Mouse (Mus musculus) forebrain, embryonic 15.5 days (tissue): ENCODE measurements around the gene Afmid. TPM values are rescaled to one million over a fixed set of nuclear protein-coding genes. Genes with fewer than 3 reads are reported as not detected.
A peak's percentile ranks its signal among the peaks of the same experiment; 100 is the strongest.

Experiments
- ATAC-seq: fragments of 200-750 bp; cut with Nextera tagmentation; replicated peaks from 2 replicates; pipeline ENCODE4 v1.8.0; 2017; ENCODE audit warnings: mild to moderate bottlenecking, moderate TSS enrichment, moderate library complexity
- H3K27ac ChIP-seq: fragments of 300-500 bp; sonication (generic); replicated peaks from 2 replicates; pipeline ENCODE4 v1.5.1; 2015; ENCODE audit warnings: mild to moderate bottlenecking, inconsistent platforms
- H3K27me3 ChIP-seq: fragments of 300-500 bp; sonication (generic); 2 replicates; pipeline ENCODE4 v1.6.1; 2015; ENCODE audit warnings: inconsistent platforms
- H3K36me3 ChIP-seq: fragments of 300-500 bp; sonication (generic); 2 replicates; pipeline ENCODE4 v1.6.1; 2015; ENCODE audit warnings: mild to moderate bottlenecking, inconsistent platforms
- H3K4me1 ChIP-seq: fragments of 300-500 bp; sonication (generic); 2 replicates; pipeline ENCODE4 v1.6.1; 2015; ENCODE audit warnings: inconsistent platforms
- H3K4me2 ChIP-seq: fragments of 300-500 bp; sonication (generic); replicated peaks from 2 replicates; pipeline ENCODE4 v1.6.1; 2015; ENCODE audit warnings: mild to moderate bottlenecking, inconsistent platforms
- H3K4me3 ChIP-seq: fragments of 300-500 bp; sonication (generic); 2 replicates; pipeline ENCODE4 v1.5.1; 2015; ENCODE audit warnings: mild to moderate bottlenecking, inconsistent platforms
- H3K9ac ChIP-seq: fragments of 300-500 bp; sonication (generic); replicated peaks from 2 replicates; pipeline ENCODE4 v1.6.1; 2015; ENCODE audit warnings: mild to moderate bottlenecking, inconsistent platforms
- H3K9me3 ChIP-seq: fragments of 300-500 bp; sonication (generic); 2 replicates; pipeline ENCODE4 v1.6.1; 2016; ENCODE audit warnings: inconsistent platforms
- WGBS: fragments of 180-500 bp; shearing (Covaris S2); methylation state at CpG from one replicate; pipeline ENCODE4 v1.1.7; 2015; ENCODE audit warnings: mixed read lengths; 5-methylcytosine and 5-hydroxymethylcytosine counted together
- polyA plus RNA-seq: library from polyadenylated mRNA; unstranded; fragments of >200 nt; fragmentation: Nextera tagmentation; extraction: Ambion mirVana; gene quantifications from 2 replicates; pipeline ENCODE4 v1.2.1, GENCODE M21; 2015

The Afmid gene
- polyA plus RNA-seq, 1 experiment from 2014 or later: 5.3 TPM

DNA sequence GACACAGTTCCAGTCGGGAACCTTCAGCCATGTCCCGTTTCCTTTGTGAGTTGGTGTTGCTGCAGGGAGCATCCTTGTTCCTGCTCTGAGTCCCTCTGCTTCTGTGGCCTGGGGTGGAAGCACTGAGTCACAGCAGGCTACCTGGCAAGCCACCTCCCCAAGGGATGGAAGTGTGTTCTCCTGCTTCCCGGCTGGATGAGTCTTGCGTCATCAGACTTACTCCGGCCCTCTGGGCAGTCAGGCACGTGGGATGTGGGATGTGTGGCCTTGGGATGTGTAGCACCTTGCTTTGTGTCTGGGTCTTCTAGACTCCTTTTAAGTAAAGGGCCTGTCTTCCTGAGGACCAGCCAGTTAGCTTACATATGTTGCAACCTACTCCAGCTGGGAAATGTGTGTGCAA is 54.0 kb downstream of the Afmid start:
- H3K27me3 ChIP-seq: 0 out of 2 replicates have a peak, but pooled peaks cover 3% of the 10 kb centered on the region
- no peaks in the 10 kb centered on the region for H3K9me3 ChIP-seq
- WGBS: 76% methylated on average over 6 of the region's 6 CpGs
- ATAC-seq: no peak
- peaks cover 21% of the 10 kb centered on the region for H3K4me1 ChIP-seq
- H3K4me3 ChIP-seq: no peak overlapping the region
- H3K9ac ChIP-seq: no peak overlapping the region
- no peaks in the 10 kb centered on the region for H3K36me3 ChIP-seq
- no peak overlapping the region for H3K4me2 ChIP-seq
- H3K27ac ChIP-seq: no peak overlapping the region

GRCm38 (mm10) chr11:117880336-117880976 is 54.7 kb downstream of the Afmid start:
- 89% methylated on average over 9 of the region's 9 CpGs for WGBS
- H3K4me2 ChIP-seq: no peak overlapping the region
- ATAC-seq: no peak
- H3K27ac ChIP-seq: no peak overlapping the region
- 0 out of 2 replicates have a peak, but pooled peaks cover 3% of the 10 kb centered on the region for H3K27me3 ChIP-seq
- no peaks in the 10 kb centered on the region for H3K9me3 ChIP-seq
- no peak overlapping the region for H3K9ac ChIP-seq
- H3K4me1 ChIP-seq: peaks cover 21% of the 10 kb centered on the region
- H3K36me3 ChIP-seq: no peaks in the 10 kb centered on the region
- H3K4me3 ChIP-seq: no peak overlapping the region

DNA sequence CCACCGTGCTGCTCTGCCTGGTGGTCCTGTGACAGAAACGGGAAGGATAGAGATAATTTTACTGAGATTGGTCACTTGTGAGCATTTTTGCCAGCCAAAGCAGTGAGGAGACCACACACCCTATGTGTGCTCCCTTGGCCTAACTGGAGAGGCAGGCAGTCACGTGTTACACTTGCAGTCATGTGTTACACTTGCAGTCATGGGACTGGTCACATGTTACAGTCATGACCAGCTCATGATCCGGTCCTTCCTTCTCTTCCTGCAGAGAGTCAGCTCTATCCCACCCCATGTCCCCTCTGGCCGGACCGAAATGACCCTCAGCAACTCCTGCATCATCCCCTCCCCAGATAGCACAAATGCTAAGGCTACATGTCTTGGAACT is 55.2 kb downstream of the Afmid start:
- Histone ChIP-seq H3K9me3 (no peaks in the 10 kb centered on the region), H3K27me3 (peaks cover 6% of the 10 kb centered on the region; the same call in 1 of the 2 replicates), H3K36me3 (no peaks in the 10 kb centered on the region), H3K4me1 (peaks cover 21% of the 10 kb centered on the region), H3K4me2 (no peak overlapping the region), H3K9ac (no peak overlapping the region), H3K27ac (no peak overlapping the region), H3K4me3 (no peak overlapping the region)
- WGBS: 83% methylated on average over 6 of the region's 6 CpGs
- ATAC-seq: no peak

DNA sequence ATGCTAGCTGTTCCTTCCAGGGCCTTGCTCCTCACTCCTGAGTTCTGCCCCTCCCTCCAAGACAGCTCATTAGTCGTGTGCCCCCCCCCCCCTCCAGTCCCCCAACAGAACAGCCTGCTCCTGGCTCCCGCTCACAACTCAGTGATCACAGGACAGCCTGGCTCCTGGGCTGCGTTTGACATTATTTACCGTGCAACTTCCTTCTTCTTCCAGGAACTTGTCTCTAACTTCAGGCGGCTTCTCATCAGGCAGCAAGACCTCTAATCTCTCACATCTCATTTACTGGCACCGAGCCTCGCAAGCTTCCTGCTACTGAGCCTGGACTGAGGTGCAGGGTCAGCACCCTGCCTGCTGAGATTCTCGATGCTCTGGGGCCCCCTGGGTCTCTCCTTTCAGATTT is 56.1 kb downstream of the Afmid start:
- H3K9me3 ChIP-seq: no peaks in the 10 kb centered on the region
- H3K27ac ChIP-seq: no peak overlapping the region
- no peaks in the 10 kb centered on the region for H3K36me3 ChIP-seq
- no peak overlapping the region for H3K4me2 ChIP-seq
- H3K4me1 ChIP-seq: peaks cover 21% of the 10 kb centered on the region
- H3K9ac ChIP-seq: no peak overlapping the region
- H3K4me3 ChIP-seq: no peak overlapping the region
- 12% methylated on average over 8 of the region's 8 CpGs for WGBS
- H3K27me3 ChIP-seq: peaks cover 8% of the 10 kb centered on the region; the same call in 1 of the 2 replicates
- no peak for ATAC-seq

DNA sequence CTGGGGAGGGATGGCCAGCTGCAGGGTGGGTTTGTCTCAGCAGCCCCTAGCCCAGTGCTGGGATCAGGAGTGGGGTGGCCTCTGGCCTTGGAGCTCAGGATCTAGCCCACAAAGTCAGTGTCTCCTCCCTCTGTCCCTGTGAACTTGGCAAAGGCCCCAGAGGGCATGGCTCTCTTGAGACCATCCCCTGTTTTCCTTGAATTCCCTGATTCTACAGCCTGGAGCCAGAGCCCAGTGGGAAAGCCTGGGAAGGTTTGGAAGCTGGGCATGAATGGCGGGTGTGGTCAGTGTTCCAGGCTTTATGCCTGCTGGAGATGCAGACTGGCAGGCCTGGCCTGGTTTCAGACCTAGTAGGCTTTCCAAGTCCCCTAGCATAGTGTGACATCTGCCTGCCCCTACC is 56.5 kb downstream of the Afmid start:
- Histone ChIP-seq H3K27me3 (peaks cover 8% of the 10 kb centered on the region; the same call in 1 of the 2 replicates), H3K4me3 (no peak overlapping the region), H3K36me3 (no peaks in the 10 kb centered on the region), H3K27ac (no peak overlapping the region), H3K4me1 (peaks cover 21% of the 10 kb centered on the region), H3K9ac (no peak overlapping the region), H3K4me2 (no peak overlapping the region), H3K9me3 (no peaks in the 10 kb centered on the region)
- 76% methylated on average over 1 of the region's 1 CpGs for WGBS
- no peak for ATAC-seq

GRCm38 (mm10) chr11:117886000-117886399 is 60.3 kb downstream of the Afmid start:
- 70% methylated on average over 5 of the region's 5 CpGs for WGBS
- H3K27ac ChIP-seq: no peak overlapping the region
- H3K4me2 ChIP-seq: no peak overlapping the region
- no peaks in the 10 kb centered on the region for H3K9me3 ChIP-seq
- peaks cover 34% of the 10 kb centered on the region for H3K4me1 ChIP-seq
- ATAC-seq: no peak
- H3K4me3 ChIP-seq: no peak overlapping the region
- no peak overlapping the region for H3K9ac ChIP-seq
- H3K27me3 ChIP-seq: peaks cover 34% of the 10 kb centered on the region; the same call in 1 of the 2 replicates
- H3K36me3 ChIP-seq: no peaks in the 10 kb centered on the region

- H3K9ac ChIP-seq: no peak overlapping the region
- no peaks in the 10 kb centered on the region for H3K36me3 ChIP-seq
- WGBS: 13% methylated on average over 20 of the region's 20 CpGs
- H3K27ac ChIP-seq: no peak overlapping the region
- H3K27me3 ChIP-seq: peaks cover 50% of the 10 kb centered on the region; the same call in 1 of the 2 replicates
- H3K4me2 ChIP-seq: 0 out of 2 replicates have a peak overlapping the region, but pooled peaks have one; percentile 40
- ATAC-seq: no peak
- H3K9me3 ChIP-seq: no peaks in the 10 kb centered on the region
- no peak overlapping the region for H3K4me3 ChIP-seq
- peaks cover 30% of the 10 kb centered on the region for H3K4me1 ChIP-seq
Measured at GRCm38 (mm10) chr11:117888168-117888852, 62.6 kb downstream of the Afmid start.

DNA sequence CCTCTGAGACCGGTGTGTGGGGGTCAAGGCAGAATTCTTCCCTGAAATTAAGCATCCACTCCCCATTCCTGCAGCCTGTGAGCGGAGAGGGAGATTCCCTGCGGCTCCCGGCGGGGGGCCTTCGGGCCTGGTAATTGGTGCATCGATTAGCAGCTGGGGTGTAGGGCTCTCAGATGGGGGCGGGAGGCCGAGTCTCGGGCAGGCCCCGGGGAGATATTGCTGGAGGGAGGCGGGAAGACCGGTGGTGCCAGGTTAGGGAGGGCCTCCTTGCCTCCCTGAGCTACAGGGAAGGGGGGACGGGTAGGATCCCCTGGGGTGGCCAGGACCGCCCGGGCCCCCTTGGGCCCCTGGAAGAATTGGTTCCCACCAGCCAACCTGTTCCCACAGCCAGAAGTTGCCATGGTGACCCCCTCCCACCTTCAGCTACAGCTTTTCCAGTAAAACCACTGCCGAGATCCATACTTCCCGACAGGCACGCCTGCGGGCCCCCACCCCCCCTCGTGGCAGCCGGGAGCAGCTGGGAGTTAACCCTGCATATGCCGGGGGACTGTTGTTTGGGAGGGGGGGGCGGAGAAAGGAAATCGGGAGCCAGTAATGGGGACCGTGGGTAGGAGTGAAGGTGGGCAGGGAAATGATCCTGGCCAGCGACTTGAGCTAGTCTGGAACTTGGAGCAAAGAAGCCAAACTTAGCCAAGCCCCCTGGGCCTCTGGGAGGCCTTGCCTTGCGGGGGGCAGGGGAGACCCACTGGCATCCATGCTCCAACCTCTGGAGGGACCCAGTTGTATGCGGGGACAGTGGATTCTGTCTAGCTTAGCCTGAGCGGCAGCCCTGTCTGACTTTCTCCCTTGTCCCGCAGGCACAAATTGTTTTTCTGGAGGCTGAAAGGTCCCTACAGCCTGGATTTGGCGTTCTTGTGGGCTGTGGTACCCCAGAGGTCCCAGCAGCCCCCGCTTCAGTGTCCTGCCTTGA is 63.4 kb downstream of the Afmid start:
- Histone ChIP-seq H3K4me2 (peak overlapping the region; percentile 40), H3K4me1 (peaks cover 30% of the 10 kb centered on the region), H3K4me3 (peak overlapping the region; percentile 14), H3K27me3 (peaks cover 50% of the 10 kb centered on the region; the same call in 1 of the 2 replicates), H3K27ac (no peak overlapping the region; the same call in 1 of the 2 replicates), H3K9me3 (no peaks in the 10 kb centered on the region), H3K9ac (0 out of 2 replicates have a peak overlapping the region, but pooled peaks have one; percentile 12), H3K36me3 (no peaks in the 10 kb centered on the region)
- WGBS: 1% methylated on average over 33 of the region's 33 CpGs
- ATAC-seq: no peak

Other genes starting within 250 kb of the Afmid start
- gene Tnrc6c, start 171.6 kb upstream of the Afmid start, polyA plus RNA-seq: 29.2 and 31.0 TPM in 2 replicates
- gene Tmc8, start 43.8 kb upstream of the Afmid start, polyA plus RNA-seq: 0.43 and 0.45 TPM in 2 replicates
- 1.9 and 2.6 TPM in 2 replicates for gene Tmc6, start 43.7 kb upstream of the Afmid start, polyA plus RNA-seq
- gene 6030468B19Rik, start 28.3 kb upstream of the Afmid start, polyA plus RNA-seq: 0.18 TPM in 1 of 2 replicates, not detected in the other
- gene Gm20708, start 16.3 kb upstream of the Afmid start, polyA plus RNA-seq: 0.72 and 0.79 TPM in 2 replicates
- 12.3 and 12.6 TPM in 2 replicates for gene Syngr2, start 16.3 kb upstream of the Afmid start, polyA plus RNA-seq
- gene Tk1, start 168 bp downstream of the Afmid start, polyA plus RNA-seq: 45.9 and 52.1 TPM in 2 replicates
- 97.5 and 106 TPM in 2 replicates for gene Birc5, start 23.3 kb downstream of the Afmid start, polyA plus RNA-seq
- gene Tmem235, start 34.8 kb downstream of the Afmid start, polyA plus RNA-seq: not detected in 2 replicates
- gene Tha1, start 47.6 kb downstream of the Afmid start, polyA plus RNA-seq: 3.1 and 3.6 TPM in 2 replicates
- gene Socs3, start 144.1 kb downstream of the Afmid start, polyA plus RNA-seq: 14.2 and 15.1 TPM in 2 replicates
- gene Pgs1, start 160.4 kb downstream of the Afmid start, polyA plus RNA-seq: 52.9 and 54.3 TPM in 2 replicates